Mouse (Mus musculus): ENCODE data around the gene Usp49. TPM values are rescaled to one million over a fixed set of nuclear protein-coding genes. Genes with fewer than 3 reads are reported as not detected.

Gene Usp49
- 6.3 TPM for total RNA-seq (2023)

GRCm38 (mm10) chr17:47630678-47631065 is at the start of gene Usp49:
Gene Usp49, plus strand, starts transcription at chr17:47630690.

GRCm38 (mm10) chr17:47610849-47611660 is 19.4 kb upstream of the Usp49 start, which contains the start of the genes Bysl, Med20 and Gm20517:
Gene Bysl, minus strand, starts transcription at chr17:47611492.
Gene Med20, plus strand, starts transcription at chr17:47611582.
Gene Gm20517, plus strand, starts transcription at chr17:47611589.

GRCm38 (mm10) chr17:47688344-47688607 is 57.8 kb downstream of the Usp49 start, which contains the start of gene Tomm6:
Gene Tomm6, minus strand, starts transcription at chr17:47688386.

GRCm38 (mm10) chr17:47688608-47689575 is 58.4 kb downstream of the Usp49 start, which contains the start of gene Frs3:
Gene Frs3, plus strand, starts transcription at chr17:47689030.

GRCm38 (mm10) chr17:47694442-47694502 is 63.8 kb downstream of the Usp49 start, which contains the start of gene Gm21981:
Gene Gm21981, minus strand, starts transcription at chr17:47694455.

GRCm38 (mm10) chr17:47694503-47695336 is 64.2 kb downstream of the Usp49 start, which contains the start of gene Prickle4:
Gene Prickle4, minus strand, starts transcription at chr17:47694736.

GRCm38 (mm10) chr17:47726566-47726965 is 96.1 kb downstream of the Usp49 start, which contains the start of gene Pgc:
Gene Pgc, plus strand, starts transcription at chr17:47726842.

Other genes with a start within 250 kb of the Usp49 start
- gene Guca1b, start 245.3 kb upstream of the Usp49 start, total RNA-seq (2023) = 3.9 TPM
- not detected for gene Guca1a, start 230.1 kb upstream of the Usp49 start, total RNA-seq (2023)
- gene AI661453, start 194.1 kb upstream of the Usp49 start, total RNA-seq (2023) = 0.15 TPM
- gene 1700001C19Rik, start 193.3 kb upstream of the Usp49 start, total RNA-seq (2023) = not detected
- gene Taf8, start 128.4 kb upstream of the Usp49 start, total RNA-seq (2023) = 67.6 TPM
- 521 TPM for gene Ccnd3, start 125.6 kb upstream of the Usp49 start, total RNA-seq (2023)
- gene Bysl, start 19.2 kb upstream of the Usp49 start, total RNA-seq (2023) = 16.6 TPM
- 64.3 TPM for gene Med20, start 19.1 kb upstream of the Usp49 start, total RNA-seq (2023)
- gene Gm20517, start 19.1 kb upstream of the Usp49 start, total RNA-seq (2023) = 3.2 TPM
- gene Tomm6, start 57.7 kb downstream of the Usp49 start, total RNA-seq (2023) = 129 TPM
- 1.7 TPM for gene Frs3, start 58.3 kb downstream of the Usp49 start, total RNA-seq (2023)
- 0.33 TPM for gene Gm21981, start 63.8 kb downstream of the Usp49 start, total RNA-seq (2023)
- not detected for gene Prickle4, start 64.0 kb downstream of the Usp49 start, total RNA-seq (2023)
- not detected for gene Pgc, start 96.2 kb downstream of the Usp49 start, total RNA-seq (2023)
- gene Tfeb, start 106.3 kb downstream of the Usp49 start, total RNA-seq (2023) = 36.4 TPM
- gene Mdfi, start 204.0 kb downstream of the Usp49 start, total RNA-seq (2023) = not detected

Data from CD4-positive naive resting alpha-beta T cell, adult 57 days (primary cell).